Mouse (Mus musculus) spleen, adult 2 months (tissue): ENCODE measurements around the gene Mrps6. TPM values are rescaled to one million over a fixed set of nuclear protein-coding genes. Genes with fewer than 3 reads are reported as not detected.

Experiments used
- DNase-seq, 2 experiments: peaks; one replicate each; pipeline versions ENCODE4 v3.0.0 to v3.0.0-alpha.2; 2012 to 2021; ENCODE audit warnings: low spot score in 2 of 2, low read depth in 1 of 2
- H3K27ac ChIP-seq: fragments of 200-500 bp; 2 replicates; pipeline ENCODE4 v1.5.1; 2012; ENCODE audit warnings: low read length, inconsistent platforms; ENCODE audit not compliant: insufficient read depth
- H3K27me3 ChIP-seq: fragments of 200-500 bp; 2 replicates; pipeline ENCODE4 v1.6.1; 2012; ENCODE audit warnings: mild to moderate bottlenecking, moderate library complexity, low read length, inconsistent platforms; ENCODE audit not compliant: control insufficient read depth, insufficient read depth
- H3K36me3 ChIP-seq: fragments of 200-500 bp; 2 replicates; pipeline ENCODE4 v1.6.1; 2012; ENCODE audit warnings: mild to moderate bottlenecking, low read length, inconsistent platforms; ENCODE audit not compliant: control insufficient read depth, insufficient read depth
- H3K4me1 ChIP-seq: fragments of 200-500 bp; 2 replicates; pipeline ENCODE4 v1.6.1; 2011; ENCODE audit warnings: inconsistent platforms; ENCODE audit not compliant: control insufficient read depth, insufficient read depth, insufficient read length
- H3K4me3 ChIP-seq: fragments of 200-500 bp; 2 replicates; pipeline ENCODE4 v1.5.1; 2011; ENCODE audit warnings: mild to moderate bottlenecking, inconsistent platforms; ENCODE audit not compliant: insufficient read depth, insufficient read length; ENCODE audit errors: extremely low read depth
- CTCF ChIP-seq: fragments of 200-500 bp; IDR thresholded peaks from 2 replicates; pipeline ENCODE4 v1.5.1; 2011; ENCODE audit warnings: mild to moderate bottlenecking, inconsistent platforms; ENCODE audit not compliant: insufficient read depth, insufficient read length, insufficient replicate concordance; ENCODE audit errors: extremely low read depth
- POLR2A ChIP-seq: fragments of 200-500 bp; IDR thresholded peaks from 2 replicates; pipeline ENCODE4 v1.6.1; 2011; ENCODE audit warnings: low read depth, low read length, inconsistent platforms
- WGBS: fragments of 180-500 bp; shearing (Covaris S2); methylation state at CpG from one replicate; pipeline ENCODE4 v1.1.7; 2018; 5-methylcytosine and 5-hydroxymethylcytosine counted together
- polyA plus RNA-seq: library from polyadenylated mRNA; depleted of rRNA; stranded (reverse); fragments of >200 nt; gene quantifications from 2 replicates; pipeline ENCODE4 v1.2.3, GENCODE M21; 2012

The Mrps6 gene
- polyA plus RNA-seq, 1 experiment = 6.7 TPM

DNA sequence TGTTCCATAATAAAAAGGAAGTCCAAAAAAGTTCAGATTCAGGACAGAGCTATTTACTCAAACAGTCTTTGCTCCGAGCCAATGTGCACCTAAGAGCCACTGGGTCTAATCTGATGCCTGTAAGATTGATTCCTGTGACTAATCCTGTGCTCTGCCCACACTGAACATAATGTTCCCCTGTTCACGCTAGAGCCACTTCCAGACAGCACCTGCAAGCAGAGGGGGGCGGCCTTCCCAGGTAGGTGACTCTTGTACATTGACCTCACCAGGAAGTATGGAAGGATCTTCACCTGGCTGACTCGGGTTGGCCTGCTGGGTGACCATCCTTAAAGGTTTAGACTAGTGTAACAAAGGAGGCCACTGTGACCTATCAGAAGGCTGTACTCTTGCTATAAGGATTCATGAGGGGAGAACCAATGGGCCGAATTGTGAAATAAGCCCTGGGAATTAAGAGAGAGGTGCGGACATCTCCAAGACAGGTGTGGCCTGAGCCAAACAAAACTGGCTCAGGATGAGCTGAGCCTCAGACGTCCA, 6.2 kb upstream of the Mrps6 start:
- TF ChIP-seq CTCF = no peak
- TF ChIP-seq POLR2A = no peak
- no peak overlapping the region for H3K4me3 ChIP-seq
- no peak for DNase-seq
- H3K27me3 ChIP-seq = no peaks in the 10 kb centered on the region
- 90% methylated on average over 7 of the region's 7 CpGs for WGBS
- no peak overlapping the region for H3K27ac ChIP-seq
- H3K4me1 ChIP-seq = no peaks in the 10 kb centered on the region
- H3K36me3 ChIP-seq = no peaks in the 10 kb centered on the region

DNA sequence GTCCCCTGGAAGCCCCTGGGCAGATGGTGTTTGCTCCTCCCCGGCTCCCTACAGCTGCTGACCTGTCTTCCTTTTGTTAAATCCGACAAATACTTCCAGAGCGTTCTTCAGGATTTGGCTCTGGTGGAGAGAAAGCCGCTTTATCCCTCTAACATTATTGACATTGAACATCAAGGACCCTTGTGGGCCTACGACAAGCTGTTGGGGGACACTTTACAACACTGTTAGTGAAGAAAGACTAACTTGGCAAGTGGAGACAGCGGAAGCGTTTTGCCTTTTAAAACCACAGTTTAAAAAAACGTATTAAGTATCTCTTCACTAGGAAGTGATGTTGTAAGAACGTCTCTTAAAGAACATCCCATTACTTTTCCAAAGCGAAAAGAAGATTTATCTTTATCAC, 5.5 kb upstream of the Mrps6 start:
- no peaks in the 10 kb centered on the region for H3K36me3 ChIP-seq
- H3K27me3 ChIP-seq = no peaks in the 10 kb centered on the region
- DNase-seq = no peak
- 90% methylated on average over 10 of the region's 10 CpGs for WGBS
- H3K4me1 ChIP-seq = no peaks in the 10 kb centered on the region
- TF ChIP-seq CTCF (no peak), POLR2A (no peak)
- no peak overlapping the region for H3K4me3 ChIP-seq
- H3K27ac ChIP-seq = no peak overlapping the region

DNA sequence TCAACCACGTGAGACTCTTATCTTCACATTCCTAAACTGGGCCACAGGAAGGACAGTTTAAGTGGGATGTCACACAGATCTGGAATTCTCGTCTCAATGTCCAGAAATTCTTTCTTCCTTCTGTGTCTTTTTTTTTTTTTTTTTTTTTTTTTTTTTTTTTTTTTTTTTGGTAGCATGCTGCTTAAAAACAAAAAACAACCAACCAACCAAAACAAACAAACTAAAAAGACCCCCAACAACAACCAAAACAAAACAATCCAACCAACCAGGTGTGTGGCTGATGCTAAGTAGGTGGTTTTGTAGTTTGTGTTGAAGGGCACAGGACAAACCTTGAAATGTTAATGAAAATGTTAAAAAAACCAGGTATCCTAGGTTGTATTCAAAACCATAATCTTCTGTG, 1.4 kb upstream of the Mrps6 start:
- Histone ChIP-seq H3K36me3 (no peaks in the 10 kb centered on the region), H3K4me1 (peaks cover 10% of the 10 kb centered on the region; the same call in 1 of the 2 replicates), H3K4me3 (no peak overlapping the region), H3K27ac (no peak overlapping the region), H3K27me3 (no peaks in the 10 kb centered on the region)
- 77% methylated on average over 2 of the region's 2 CpGs for WGBS
- no peak for DNase-seq
- TF ChIP-seq POLR2A = no peak
- no peak for TF ChIP-seq CTCF

DNA sequence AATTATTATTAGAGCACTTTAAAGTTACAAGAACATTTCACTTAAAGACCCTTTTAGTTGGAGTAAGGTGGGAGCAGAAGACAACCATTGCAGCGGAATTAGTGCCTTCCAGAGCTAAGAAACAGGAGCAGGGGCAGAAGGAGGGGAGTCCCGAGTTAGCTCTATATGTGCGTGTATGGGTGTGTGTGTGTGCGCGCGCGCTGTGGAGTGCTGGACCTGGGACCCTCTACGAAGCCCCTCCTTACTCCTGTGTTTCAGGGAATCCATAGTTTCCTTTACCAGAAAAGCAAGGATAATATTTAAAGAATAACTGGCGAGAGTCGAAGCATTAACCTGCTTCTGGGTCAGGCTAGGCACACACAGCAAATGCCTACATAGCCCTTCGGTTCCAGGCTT, 616 bp upstream of the Mrps6 start:
- Histone ChIP-seq H3K27ac (peak overlapping the region; percentile 90; the same call in 1 of the 2 replicates), H3K4me1 (peaks cover 10% of the 10 kb centered on the region; the same call in 1 of the 2 replicates), H3K4me3 (peak overlapping the region; percentile 97), H3K36me3 (no peaks in the 10 kb centered on the region), H3K27me3 (no peaks in the 10 kb centered on the region)
- no peak for DNase-seq
- TF ChIP-seq POLR2A (no peak), CTCF (no peak)
- WGBS = 10% methylated on average over 11 of the region's 11 CpGs

DNA sequence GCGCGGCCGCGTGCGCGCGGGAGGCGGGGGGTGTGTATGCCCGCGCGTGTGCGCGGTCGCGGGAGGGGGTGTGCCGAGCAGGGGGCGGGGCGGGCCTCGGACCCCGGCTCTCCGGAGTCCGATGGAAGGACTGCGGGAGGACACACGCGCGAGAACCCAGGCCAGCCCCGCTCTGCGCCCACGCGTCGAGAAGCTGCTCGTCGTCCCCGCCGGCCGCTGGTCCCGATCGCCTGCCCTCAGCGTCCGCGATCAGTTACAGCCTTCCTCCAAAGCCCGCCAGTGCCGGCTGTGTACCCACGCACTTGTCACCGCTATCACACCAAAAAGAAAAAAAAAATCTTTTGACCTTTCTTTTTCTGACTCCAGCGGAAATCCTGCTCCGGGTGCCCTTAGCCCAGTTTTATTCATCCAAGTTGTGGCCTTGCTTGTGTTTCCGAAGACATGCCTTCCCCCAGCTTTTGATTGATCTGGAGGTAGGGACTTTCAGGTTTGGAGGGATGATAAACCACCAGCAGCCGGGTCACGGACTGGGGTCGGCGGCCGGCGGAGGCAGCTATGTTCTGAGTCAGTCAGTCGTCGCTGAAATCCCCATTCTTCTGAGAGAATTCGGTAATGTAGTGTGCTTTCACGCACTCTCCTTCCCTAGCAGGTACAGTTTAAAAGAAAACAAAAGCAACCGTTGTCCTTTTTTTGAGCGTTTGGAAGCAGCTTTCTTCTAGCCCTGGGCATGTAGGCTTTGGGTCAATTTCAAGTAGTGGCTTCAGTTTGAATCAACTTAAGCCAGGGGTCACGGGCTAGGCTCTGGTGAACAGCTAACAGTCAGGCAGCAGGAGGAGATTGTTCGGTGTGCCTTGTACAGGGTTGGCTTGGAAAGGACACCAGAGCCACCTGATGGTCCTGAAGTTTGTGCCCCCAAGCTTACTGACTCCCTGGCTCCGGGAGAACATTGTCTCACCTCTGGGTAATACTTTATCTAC, 862 bp downstream of the Mrps6 start:
- TF ChIP-seq CTCF = no peak
- no peak for TF ChIP-seq POLR2A
- Histone ChIP-seq H3K4me3 (peak overlapping the region; percentile 97), H3K27me3 (no peaks in the 10 kb centered on the region), H3K27ac (no peak overlapping the region), H3K4me1 (peaks cover 10% of the 10 kb centered on the region; the same call in 1 of the 2 replicates), H3K36me3 (no peaks in the 10 kb centered on the region)
- no peak for DNase-seq
- 3% methylated on average over 63 of the region's 63 CpGs for WGBS

DNA sequence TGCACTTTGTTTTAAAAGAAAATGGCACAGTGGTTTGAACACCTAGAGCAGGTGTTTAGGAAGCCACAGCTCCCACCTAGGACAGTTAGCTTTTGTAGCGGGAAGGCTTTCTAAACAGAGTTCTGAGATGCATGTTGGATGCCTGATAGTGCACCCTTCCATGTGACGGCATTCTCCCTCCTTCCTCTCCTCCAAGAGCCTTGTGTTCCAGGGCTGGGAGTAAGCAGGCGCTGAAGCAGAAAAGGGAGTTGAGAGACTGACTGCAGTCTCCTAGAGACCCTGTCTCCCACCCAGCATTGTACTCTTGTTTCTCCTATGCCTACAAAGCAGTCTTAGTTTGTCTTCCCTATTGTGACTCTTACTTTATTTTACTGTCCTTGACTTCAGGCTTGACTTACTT, 2.1 kb downstream of the Mrps6 start:
- H3K36me3 ChIP-seq = no peaks in the 10 kb centered on the region
- TF ChIP-seq POLR2A (no peak), CTCF (no peak)
- no peak overlapping the region for H3K4me3 ChIP-seq
- 85% methylated on average over 3 of the region's 3 CpGs for WGBS
- H3K27me3 ChIP-seq = no peaks in the 10 kb centered on the region
- H3K4me1 ChIP-seq = peaks cover 10% of the 10 kb centered on the region; the same call in 1 of the 2 replicates
- DNase-seq = no peak
- H3K27ac ChIP-seq = no peak overlapping the region

DNA sequence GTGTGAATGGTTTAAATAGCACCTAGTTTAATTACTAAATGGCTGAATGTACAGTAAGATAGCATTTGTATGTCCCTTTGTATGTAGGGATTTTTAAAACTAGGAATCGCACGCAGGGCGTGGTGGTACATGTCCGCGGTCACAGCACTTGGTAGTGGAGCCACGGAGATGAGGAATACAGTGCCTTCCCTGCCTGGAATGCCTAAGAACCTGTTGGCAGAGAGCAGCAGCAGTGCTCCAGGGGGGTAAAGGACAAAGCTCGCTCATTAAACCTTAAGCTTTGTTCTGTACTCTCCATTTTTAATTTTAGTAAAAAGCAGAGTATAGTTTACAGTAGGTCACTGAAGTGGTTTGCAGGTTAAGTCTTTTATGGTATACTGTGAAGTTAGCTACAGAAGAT, 3.5 kb downstream of the Mrps6 start:
- H3K4me1 ChIP-seq = peaks cover 10% of the 10 kb centered on the region; the same call in 1 of the 2 replicates
- H3K27me3 ChIP-seq = no peaks in the 10 kb centered on the region
- no peak for DNase-seq
- TF ChIP-seq POLR2A (no peak), CTCF (no peak)
- 95% methylated on average over 7 of the region's 7 CpGs for WGBS
- H3K27ac ChIP-seq = no peak overlapping the region
- no peak overlapping the region for H3K4me3 ChIP-seq
- H3K36me3 ChIP-seq = no peaks in the 10 kb centered on the region
